Mouse (Mus musculus): ENCODE measurements around the gene Ddt. TPM values are rescaled to one million over a fixed set of nuclear protein-coding genes. Genes with fewer than 3 reads are reported as not detected.
A peak's percentile ranks its signal among the peaks of the same experiment; 100 is the strongest.

Gene Ddt
- polyA plus RNA-seq, 1 experiment: 64.2 TPM

GRCm38 (mm10) chr10:75785442-75785841 is 12.2 kb upstream of the Ddt start:
- Histone ChIP-seq H3K27me3 (ENCODE audit: control insufficient read depth, insufficient read depth, insufficient read length) (peaks cover 20% of the 10 kb centered on the region), H3K4me2 (ENCODE audit: low read depth) (no peak overlapping the region), H3K36me3 (ENCODE audit: control insufficient read depth, insufficient read depth) (no peaks in the 10 kb centered on the region), H3ac (ENCODE audit: control insufficient read depth, insufficient read length) (no peak overlapping the region), H3K4me3 (no peak overlapping the region), H3K79me2 (ENCODE audit: control insufficient read depth, insufficient read depth) (no peaks in the 10 kb centered on the region)
- TF ChIP-seq E2F4 (IDR thresholded peaks at IDR 0.05; ENCODE audit: insufficient read depth): no peak
- TF ChIP-seq POLR2A (IDR thresholded peaks at IDR 0.05; ENCODE audit: insufficient read length, low read depth): no peak
- no peak for TF ChIP-seq MYOD1 (IDR thresholded peaks at IDR 0.05; ENCODE audit: control insufficient read depth in 1 of 3, insufficient read length in 2 of 3, low read depth in 2 of 3)
- no peak for TF ChIP-seq TCF3 (IDR thresholded peaks at IDR 0.05; ENCODE audit: insufficient read length, low read depth)
- TF ChIP-seq POLR2AphosphoS2 (IDR thresholded peaks at IDR 0.05; ENCODE audit: insufficient read length, low read depth): no peak
- no peak for TF ChIP-seq MYOG (IDR thresholded peaks at IDR 0.05; ENCODE audit: control insufficient read depth in 1 of 3, insufficient read depth in 1 of 3, insufficient read length in 2 of 3, low read depth in 2 of 3)
- TF ChIP-seq CEBPB (IDR thresholded peaks at IDR 0.05; ENCODE audit: insufficient read depth, poor library complexity, severe bottlenecking): no peak
- TF ChIP-seq USF1 (IDR thresholded peaks at IDR 0.05; ENCODE audit: low read depth): no peak

- Histone ChIP-seq H3K4me3 (no peak within 1 kb of the TSS), H3K79me2 (ENCODE audit: control insufficient read depth, insufficient read depth) (no peaks in the 10 kb centered on the region), H3K27me3 (ENCODE audit: control insufficient read depth, insufficient read depth, insufficient read length) (peaks cover 31% of the 10 kb centered on the region), H3K36me3 (ENCODE audit: control insufficient read depth, insufficient read depth) (no peaks in the 10 kb centered on the region), H3ac (ENCODE audit: control insufficient read depth, insufficient read length) (no peak within 1 kb of the TSS), H3K4me2 (ENCODE audit: low read depth) (peak within 1 kb of the TSS; percentile 72)
- no peak for TF ChIP-seq CEBPB (IDR thresholded peaks at IDR 0.05; ENCODE audit: insufficient read depth, poor library complexity, severe bottlenecking)
- TF ChIP-seq POLR2AphosphoS2 (IDR thresholded peaks at IDR 0.05; ENCODE audit: insufficient read length, low read depth): no peak
- no peak for TF ChIP-seq USF1 (IDR thresholded peaks at IDR 0.05; ENCODE audit: low read depth)
- TF ChIP-seq POLR2A (IDR thresholded peaks at IDR 0.05; ENCODE audit: insufficient read length, low read depth): no peak
- no peak for TF ChIP-seq MYOD1 (IDR thresholded peaks at IDR 0.05; ENCODE audit: control insufficient read depth in 1 of 3, insufficient read length in 2 of 3, low read depth in 2 of 3)
- no peak for TF ChIP-seq SRF (IDR thresholded peaks at IDR 0.05; ENCODE audit: control insufficient read depth, insufficient read length, low read depth)
- TF ChIP-seq TCF3 (IDR thresholded peaks at IDR 0.05; ENCODE audit: insufficient read length, low read depth): no peak
- no peak for TF ChIP-seq REST (IDR thresholded peaks at IDR 0.05; ENCODE audit: insufficient read depth, insufficient read length)
- no peak for TF ChIP-seq MYOG (IDR thresholded peaks at IDR 0.05; ENCODE audit: control insufficient read depth in 1 of 3, insufficient read depth in 1 of 3, insufficient read length in 2 of 3, low read depth in 2 of 3)
- no peak for TF ChIP-seq E2F4 (IDR thresholded peaks at IDR 0.05; ENCODE audit: insufficient read depth)
- TF ChIP-seq TCF12 (IDR thresholded peaks at IDR 0.05; ENCODE audit: insufficient read depth, poor library complexity, severe bottlenecking): no peak
- TF ChIP-seq MAX (IDR thresholded peaks at IDR 0.05; ENCODE audit: low read depth): no peak
Measured at GRCm38 (mm10) chr10:75780769-75781578, 7.8 kb upstream of the Ddt start, which contains the start of the genes Gm20441 and Gstt3. TSS of gene Gm20441 (minus strand) at chr10:75780954. TSS of gene Gstt3 (minus strand) at chr10:75781414.

DNA sequence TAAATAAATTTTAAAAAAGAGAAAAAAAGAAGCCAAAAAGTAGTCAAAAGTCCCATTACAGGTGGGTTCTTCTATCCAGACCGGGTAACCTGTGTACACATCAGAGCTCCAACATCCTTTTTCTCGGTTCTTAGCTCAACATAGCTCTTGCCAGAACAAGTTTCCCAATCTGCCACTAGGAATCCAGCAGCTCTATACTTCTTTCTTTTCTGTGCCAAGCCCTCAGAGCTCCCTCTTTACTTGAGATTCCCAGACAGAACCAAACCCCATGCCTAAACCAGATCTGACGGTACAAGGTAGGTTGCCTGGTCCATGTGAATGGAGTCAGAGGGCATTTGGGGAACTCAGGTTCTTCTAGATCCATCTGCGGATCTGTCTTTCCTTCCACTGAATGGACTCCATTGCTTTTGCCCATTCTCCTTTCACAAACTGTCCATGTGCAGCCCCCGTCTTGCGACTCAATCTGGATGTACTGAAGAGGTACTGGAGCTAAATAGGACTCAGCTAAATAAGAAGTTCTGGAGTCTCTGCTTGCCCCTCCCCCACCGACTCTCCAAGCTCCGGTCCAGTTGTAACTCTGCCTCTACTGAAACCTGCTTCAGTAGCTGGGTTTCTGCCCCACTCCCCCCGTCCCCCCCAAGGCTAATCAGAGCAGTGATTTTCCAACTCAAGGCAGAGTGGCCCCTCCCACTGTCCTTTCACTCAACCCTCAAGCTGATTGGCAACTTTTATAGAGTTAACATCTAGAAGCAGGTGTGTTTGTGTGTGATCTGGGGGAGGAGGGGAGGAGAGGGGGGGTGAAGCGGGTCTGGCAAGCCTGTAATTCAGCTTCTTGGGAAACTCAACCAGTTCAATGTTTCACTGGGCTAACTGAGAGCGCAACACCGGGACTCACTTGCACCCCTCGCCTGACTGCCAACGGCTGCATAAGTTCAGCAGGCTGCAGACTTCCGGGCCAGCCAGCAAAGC is 6.3 kb upstream of the Ddt start:
- H3K4me2 ChIP-seq (ENCODE audit: low read depth): no peak overlapping the region
- TF ChIP-seq CEBPB (IDR thresholded peaks at IDR 0.05; ENCODE audit: insufficient read depth, poor library complexity, severe bottlenecking) (no peak), POLR2AphosphoS2 (IDR thresholded peaks at IDR 0.05; ENCODE audit: insufficient read length, low read depth) (no peak)
- H3K27me3 ChIP-seq (ENCODE audit: control insufficient read depth, insufficient read depth, insufficient read length): peaks cover 31% of the 10 kb centered on the region
- no peaks in the 10 kb centered on the region for H3K36me3 ChIP-seq (ENCODE audit: control insufficient read depth, insufficient read depth)
- H3ac ChIP-seq (ENCODE audit: control insufficient read depth, insufficient read length): no peak overlapping the region
- no peaks in the 10 kb centered on the region for H3K79me2 ChIP-seq (ENCODE audit: control insufficient read depth, insufficient read depth)
- no peak overlapping the region for H3K4me3 ChIP-seq

GRCm38 (mm10) chr10:75777885-75778284 is 4.7 kb upstream of the Ddt start:
- no peak for TF ChIP-seq REST (IDR thresholded peaks at IDR 0.05; ENCODE audit: insufficient read depth, insufficient read length)
- TF ChIP-seq SRF (IDR thresholded peaks at IDR 0.05; ENCODE audit: control insufficient read depth, insufficient read length, low read depth): no peak
- no peak for TF ChIP-seq USF1 (IDR thresholded peaks at IDR 0.05; ENCODE audit: low read depth)
- TF ChIP-seq TCF12 (IDR thresholded peaks at IDR 0.05; ENCODE audit: insufficient read depth, poor library complexity, severe bottlenecking): no peak
- no peak for TF ChIP-seq POLR2A (IDR thresholded peaks at IDR 0.05; ENCODE audit: insufficient read length, low read depth)
- no peak for TF ChIP-seq POLR2AphosphoS2 (IDR thresholded peaks at IDR 0.05; ENCODE audit: insufficient read length, low read depth)
- no peak for TF ChIP-seq MYOD1 (IDR thresholded peaks at IDR 0.05; ENCODE audit: control insufficient read depth in 1 of 3, insufficient read length in 2 of 3, low read depth in 2 of 3)
- no peak for TF ChIP-seq CEBPB (IDR thresholded peaks at IDR 0.05; ENCODE audit: insufficient read depth, poor library complexity, severe bottlenecking)
- TF ChIP-seq E2F4 (IDR thresholded peaks at IDR 0.05; ENCODE audit: insufficient read depth): no peak
- no peak for TF ChIP-seq TCF3 (IDR thresholded peaks at IDR 0.05; ENCODE audit: insufficient read length, low read depth)
- no peak for TF ChIP-seq MAX (IDR thresholded peaks at IDR 0.05; ENCODE audit: low read depth)
- TF ChIP-seq MYOG (IDR thresholded peaks at IDR 0.05; ENCODE audit: control insufficient read depth in 1 of 3, insufficient read depth in 1 of 3, insufficient read length in 2 of 3, low read depth in 2 of 3): no peak
- H3K27me3 ChIP-seq (ENCODE audit: control insufficient read depth, insufficient read depth, insufficient read length): peaks cover 24% of the 10 kb centered on the region
- no peak overlapping the region for H3K4me2 ChIP-seq (ENCODE audit: low read depth)
- no peak overlapping the region for H3ac ChIP-seq (ENCODE audit: control insufficient read depth, insufficient read length)
- no peaks in the 10 kb centered on the region for H3K79me2 ChIP-seq (ENCODE audit: control insufficient read depth, insufficient read depth)
- H3K4me3 ChIP-seq: no peak overlapping the region
- no peaks in the 10 kb centered on the region for H3K36me3 ChIP-seq (ENCODE audit: control insufficient read depth, insufficient read depth)
